Mouse (Mus musculus) midbrain, embryonic 14.5 days (tissue): ENCODE measurements around the gene Slc2a4. TPM values are rescaled to one million over a fixed set of nuclear protein-coding genes. Genes with fewer than 3 reads are reported as not detected.

Experiments
- ATAC-seq: fragments of 200-750 bp; cut with Nextera tagmentation; 2 replicates; pipeline ENCODE4 v1.8.0; 2017; ENCODE audit warnings: moderate number of reproducible peaks, moderate library complexity; ENCODE audit not compliant: low FRiP score, low TSS enrichment
- DNase-seq: peaks from one replicate; pipeline ENCODE4 v3.0.0-alpha.2; 2015
- H3K27ac ChIP-seq: fragments of 300-500 bp; sonication (generic); replicated peaks from 2 replicates; pipeline ENCODE4 v1.5.1; 2014; ENCODE audit warnings: mild to moderate bottlenecking, low read depth, low read length, moderate library complexity
- H3K27me3 ChIP-seq: fragments of 300-500 bp; sonication (generic); 2 replicates; pipeline ENCODE4 v1.6.1; 2014; ENCODE audit warnings: low read length, control low read depth, mixed read lengths; ENCODE audit not compliant: control insufficient read depth, insufficient read depth
- H3K36me3 ChIP-seq: fragments of 300-500 bp; sonication (generic); 2 replicates; pipeline ENCODE4 v1.6.1; 2014; ENCODE audit warnings: low read length, control low read depth; ENCODE audit not compliant: control insufficient read depth, insufficient read depth
- H3K4me1 ChIP-seq: fragments of 300-500 bp; sonication (generic); 2 replicates; pipeline ENCODE4 v1.6.1; 2014; ENCODE audit warnings: mild to moderate bottlenecking, antibody characterized with exemption, low read length, control low read depth; ENCODE audit not compliant: control insufficient read depth, insufficient read depth
- H3K4me2 ChIP-seq: fragments of 300-500 bp; sonication (generic); 2 replicates; pipeline ENCODE4 v1.6.1; 2014; ENCODE audit warnings: mild to moderate bottlenecking, low read length, moderate library complexity
- H3K4me3 ChIP-seq: fragments of 300-500 bp; sonication (generic); replicated peaks from 2 replicates; pipeline ENCODE4 v1.5.1; 2014; ENCODE audit warnings: low read depth, low read length
- H3K9ac ChIP-seq: fragments of 300-500 bp; sonication (generic); replicated peaks from 2 replicates; pipeline ENCODE4 v1.6.1; 2014; ENCODE audit warnings: mild to moderate bottlenecking, low read length, moderate library complexity
- H3K9me3 ChIP-seq: fragments of 300-500 bp; sonication (generic); 2 replicates; pipeline ENCODE4 v1.6.1; 2016; ENCODE audit warnings: low read length, control low read depth, mixed read lengths; ENCODE audit not compliant: control insufficient read depth
- WGBS: fragments of 180-500 bp; shearing (Covaris S2); extraction: QIAGEN DNeasy Blood & Tissue Kit; methylation state at CpG from one replicate; pipeline ENCODE4 v1.1.7; 2014; 5-methylcytosine and 5-hydroxymethylcytosine counted together
- polyA plus RNA-seq: library from polyadenylated mRNA; unstranded; fragments of >200 nt; fragmentation: Nextera tagmentation; extraction: Ambion mirVana; gene quantifications from 2 replicates; pipeline ENCODE4 v1.2.1, GENCODE M21; 2014

Gene Slc2a4
- polyA plus RNA-seq, 1 experiment from 2014 or later, result 4.5 TPM

DNA sequence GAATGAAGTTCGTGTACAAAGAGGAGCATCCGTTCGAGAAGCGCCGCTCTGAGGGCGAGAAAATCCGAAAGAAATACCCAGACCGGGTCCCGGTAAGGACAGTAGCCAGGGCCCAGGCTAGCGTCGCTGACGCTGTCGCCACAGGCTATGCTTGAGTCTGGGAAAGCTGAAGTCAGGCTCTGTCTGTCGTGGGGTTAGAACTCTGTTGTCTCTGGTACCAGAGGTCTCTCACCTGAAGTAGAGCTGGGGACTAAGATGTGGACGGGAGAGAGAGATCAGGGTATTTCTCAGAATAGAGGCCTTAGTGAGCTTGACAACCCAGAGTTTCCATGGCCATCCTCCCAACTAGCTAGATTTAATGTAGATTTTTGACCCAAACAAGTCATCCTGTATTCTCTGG lies 43.7 kb upstream of the Slc2a4 start:
- Histone ChIP-seq H3K4me3 (peak overlapping the region; percentile 79), H3K27me3 (no peaks in the 10 kb centered on the region), H3K4me1 (peaks cover 10% of the 10 kb centered on the region), H3K4me2 (peak overlapping the region; percentile 87), H3K9me3 (no peaks in the 10 kb centered on the region), H3K36me3 (peaks cover 54% of the 10 kb centered on the region), H3K9ac (peak overlapping the region; percentile 82), H3K27ac (peak overlapping the region; percentile 89)
- ATAC-seq, result no peak
- DNase-seq, result no peak
- 0% methylated on average over 15 of the region's 15 CpGs for WGBS

DNA sequence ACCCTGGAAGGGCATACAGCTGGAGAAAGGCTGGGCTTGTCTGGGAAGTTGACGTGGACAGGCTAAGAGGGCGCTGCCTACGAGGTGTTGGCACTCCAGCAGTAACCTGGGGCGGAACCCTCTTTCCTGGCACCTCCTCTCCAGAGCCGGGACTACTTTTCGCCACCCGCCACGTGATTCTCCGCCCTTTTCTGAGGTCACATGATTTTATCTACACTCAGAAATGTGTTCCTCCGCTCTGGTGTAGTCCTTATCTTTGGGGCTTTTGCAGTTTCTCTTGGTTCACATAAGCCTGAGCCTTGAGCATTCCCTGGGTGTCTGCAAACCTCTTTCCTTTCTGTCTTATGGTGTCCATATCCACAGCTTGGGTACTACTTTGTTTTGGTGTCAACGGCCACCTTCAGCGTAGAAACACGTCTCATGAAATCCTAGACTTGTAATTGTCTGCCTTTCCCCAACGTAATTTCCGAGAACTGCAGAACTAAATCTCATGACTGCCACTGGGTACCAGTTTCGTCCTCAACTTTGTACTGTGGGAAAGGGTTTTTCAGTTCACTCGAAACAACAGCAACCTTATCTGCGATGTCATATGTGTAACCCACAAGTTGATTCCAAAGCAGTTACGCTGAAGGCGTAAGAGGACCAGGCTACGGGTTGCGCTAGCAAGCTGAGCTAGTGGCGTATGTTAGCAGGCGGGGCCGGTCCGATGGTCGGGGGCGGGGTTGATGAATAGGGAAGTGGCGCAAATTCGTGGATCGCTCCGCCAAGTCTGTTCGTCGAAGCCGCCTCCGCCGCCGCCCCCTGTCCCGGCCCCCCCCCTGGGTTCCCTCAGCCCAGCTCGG lies 43.1 kb upstream of the Slc2a4 start, which contains the start of gene Gabarap:
Gene Gabarap (plus strand): TSS at position 294 of the 842 bp plus-strand sequence.
- Histone ChIP-seq H3K4me3 (peak within 1 kb of the TSS; percentile 79), H3K27ac (peak within 1 kb of the TSS; percentile 89), H3K4me2 (peak within 1 kb of the TSS; percentile 87), H3K36me3 (peaks cover 61% of the 10 kb centered on the region), H3K9ac (peak within 1 kb of the TSS; percentile 82), H3K27me3 (no peaks in the 10 kb centered on the region), H3K4me1 (peaks cover 10% of the 10 kb centered on the region), H3K9me3 (no peaks in the 10 kb centered on the region)
- ATAC-seq (peak; percentile 74), DNase-seq (peak; percentile 98)
- WGBS, result under 1% methylated on average over 40 of the region's 40 CpGs

DNA sequence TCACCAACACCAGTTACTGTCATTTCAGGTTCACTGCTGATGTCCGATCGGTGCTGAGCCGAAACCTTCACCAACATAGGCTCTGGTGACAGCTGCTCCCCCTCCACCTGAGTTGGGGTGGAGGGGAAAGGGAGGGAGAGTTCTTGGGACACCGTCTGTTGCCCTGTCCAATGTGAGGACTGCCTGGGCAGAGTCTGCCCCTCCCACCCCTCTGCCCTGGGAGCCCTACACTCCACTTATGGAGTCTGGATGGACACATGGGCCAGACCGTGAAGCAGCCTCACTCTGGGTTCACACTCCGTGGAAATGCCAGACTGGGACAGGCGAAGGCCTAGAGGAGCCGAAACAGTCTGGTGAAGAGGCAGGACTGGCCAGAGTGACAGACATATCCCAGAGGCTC lies 42.0 kb upstream of the Slc2a4 start:
- Histone ChIP-seq H3K4me3 (no peak overlapping the region), H3K4me1 (peaks cover 10% of the 10 kb centered on the region), H3K27me3 (no peaks in the 10 kb centered on the region), H3K36me3 (peaks cover 71% of the 10 kb centered on the region), H3K9ac (no peak overlapping the region), H3K27ac (no peak overlapping the region; the same call in 1 of the 2 replicates), H3K9me3 (no peaks in the 10 kb centered on the region), H3K4me2 (no peak overlapping the region)
- 92% methylated on average over 8 of the region's 8 CpGs for WGBS
- ATAC-seq (no peak), DNase-seq (no peak)

DNA sequence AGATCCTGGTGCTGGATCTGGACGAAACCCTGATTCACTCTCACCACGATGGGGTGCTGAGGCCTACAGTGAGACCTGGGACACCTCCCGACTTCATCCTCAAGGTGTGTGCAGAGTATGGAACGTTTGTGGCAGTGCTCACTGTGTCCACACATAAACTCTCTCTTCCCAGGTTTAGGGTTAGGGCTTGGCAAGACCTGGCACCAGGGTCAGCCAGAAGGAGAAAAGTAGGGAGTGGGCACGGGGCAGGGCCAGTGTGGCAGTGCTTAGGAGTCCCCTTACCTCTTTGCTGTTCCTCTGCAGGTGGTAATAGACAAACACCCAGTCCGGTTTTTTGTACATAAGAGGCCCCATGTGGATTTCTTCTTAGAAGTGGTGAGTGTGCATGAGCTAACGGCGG lies 36.4 kb upstream of the Slc2a4 start:
- Histone ChIP-seq H3K9ac (no peak overlapping the region), H3K36me3 (peaks cover 59% of the 10 kb centered on the region), H3K9me3 (no peaks in the 10 kb centered on the region), H3K27me3 (no peaks in the 10 kb centered on the region), H3K4me1 (peaks cover 25% of the 10 kb centered on the region), H3K4me2 (no peak overlapping the region), H3K4me3 (no peak overlapping the region), H3K27ac (no peak overlapping the region)
- no peak for DNase-seq
- 92% methylated on average over 8 of the region's 8 CpGs for WGBS
- ATAC-seq, result no peak

DNA sequence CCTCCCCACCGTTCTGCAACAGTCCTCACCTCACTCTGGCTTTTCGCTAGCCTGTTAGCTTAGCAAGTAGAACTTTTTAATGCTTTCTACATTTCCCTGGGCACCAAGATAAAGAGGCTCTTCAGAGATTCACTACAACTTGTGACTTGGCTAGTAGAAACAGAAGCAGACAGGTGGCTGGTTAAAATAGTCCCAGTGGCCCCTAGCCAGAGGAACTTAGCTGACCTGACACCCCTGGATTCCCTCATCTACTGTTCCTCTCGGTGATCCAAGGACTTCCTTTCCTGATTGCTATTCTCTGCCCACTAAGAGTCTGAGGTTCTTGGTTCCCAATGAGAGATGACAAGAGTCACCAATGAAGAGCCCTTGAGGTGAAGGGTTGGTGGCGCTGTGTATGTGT lies 35.4 kb upstream of the Slc2a4 start:
- 90% methylated on average over 4 of the region's 4 CpGs for WGBS
- Histone ChIP-seq H3K36me3 (peaks cover 49% of the 10 kb centered on the region), H3K9me3 (no peaks in the 10 kb centered on the region), H3K9ac (no peak overlapping the region), H3K4me1 (peaks cover 33% of the 10 kb centered on the region), H3K4me2 (peak overlapping the region; percentile 80), H3K27me3 (no peaks in the 10 kb centered on the region), H3K4me3 (no peak overlapping the region), H3K27ac (no peak overlapping the region)
- ATAC-seq (no peak), DNase-seq (no peak)

DNA sequence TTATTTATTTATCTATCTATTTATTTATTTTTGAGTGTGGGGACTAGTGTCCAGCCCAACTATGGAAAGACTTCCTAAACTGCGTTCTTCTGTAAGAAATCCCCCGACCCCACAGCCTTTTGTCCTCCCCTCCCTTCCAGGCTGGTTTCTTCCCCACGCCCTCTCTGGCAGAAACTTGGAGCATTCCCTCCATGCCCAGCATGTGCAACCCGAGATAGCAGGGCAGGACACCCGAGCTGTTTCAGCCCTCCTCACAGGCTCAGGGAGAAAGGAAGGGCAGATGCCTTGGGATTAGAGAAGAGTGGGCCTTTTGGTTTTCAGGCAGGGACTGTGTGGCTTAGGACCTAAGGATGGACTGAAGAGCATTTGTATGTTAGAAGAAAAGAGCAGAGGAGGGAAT lies 34.9 kb upstream of the Slc2a4 start:
- DNase-seq, result no peak
- Histone ChIP-seq H3K27me3 (no peaks in the 10 kb centered on the region), H3K9ac (peak overlapping the region; percentile 98; the same call in 1 of the 2 replicates), H3K4me1 (peaks cover 33% of the 10 kb centered on the region), H3K4me2 (peak overlapping the region; percentile 80), H3K27ac (no peak overlapping the region), H3K4me3 (peak overlapping the region; percentile 100; the same call in 1 of the 2 replicates), H3K36me3 (peaks cover 44% of the 10 kb centered on the region), H3K9me3 (no peaks in the 10 kb centered on the region)
- no peak for ATAC-seq
- WGBS, result 31% methylated on average over 5 of the region's 5 CpGs

DNA sequence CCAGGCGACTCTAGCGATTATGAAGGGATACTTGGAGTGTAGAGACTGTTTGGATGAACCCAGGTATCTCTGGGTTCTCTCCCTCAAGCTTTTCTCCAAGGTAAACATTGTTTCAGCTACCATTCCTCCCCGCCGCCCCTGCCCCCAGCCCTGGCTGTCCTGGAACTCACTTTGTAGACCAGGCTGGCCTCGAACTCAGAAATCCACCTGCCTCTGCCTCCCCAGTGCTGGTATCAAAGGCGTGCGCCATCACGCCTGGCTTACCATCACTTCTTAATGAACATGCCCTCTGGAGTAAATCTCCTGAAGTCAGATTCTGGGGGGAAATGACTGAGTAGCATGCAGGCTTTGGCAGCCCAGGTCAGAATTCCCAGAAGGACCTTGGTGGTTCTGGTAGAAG lies 34.2 kb upstream of the Slc2a4 start, which contains the start of gene Elp5:
Gene Elp5 (minus strand): TSS at position 293 of the 400 bp plus-strand sequence.
- Histone ChIP-seq H3K4me1 (peaks cover 33% of the 10 kb centered on the region), H3K9ac (peak within 1 kb of the TSS; percentile 98), H3K4me2 (peak within 1 kb of the TSS; percentile 80), H3K27me3 (no peaks in the 10 kb centered on the region), H3K27ac (peak within 1 kb of the TSS; percentile 99), H3K4me3 (peak within 1 kb of the TSS; percentile 100), H3K9me3 (no peaks in the 10 kb centered on the region), H3K36me3 (peaks cover 42% of the 10 kb centered on the region)
- ATAC-seq (no peak), DNase-seq (no peak)
- WGBS, result 59% methylated on average over 8 of the region's 8 CpGs

DNA sequence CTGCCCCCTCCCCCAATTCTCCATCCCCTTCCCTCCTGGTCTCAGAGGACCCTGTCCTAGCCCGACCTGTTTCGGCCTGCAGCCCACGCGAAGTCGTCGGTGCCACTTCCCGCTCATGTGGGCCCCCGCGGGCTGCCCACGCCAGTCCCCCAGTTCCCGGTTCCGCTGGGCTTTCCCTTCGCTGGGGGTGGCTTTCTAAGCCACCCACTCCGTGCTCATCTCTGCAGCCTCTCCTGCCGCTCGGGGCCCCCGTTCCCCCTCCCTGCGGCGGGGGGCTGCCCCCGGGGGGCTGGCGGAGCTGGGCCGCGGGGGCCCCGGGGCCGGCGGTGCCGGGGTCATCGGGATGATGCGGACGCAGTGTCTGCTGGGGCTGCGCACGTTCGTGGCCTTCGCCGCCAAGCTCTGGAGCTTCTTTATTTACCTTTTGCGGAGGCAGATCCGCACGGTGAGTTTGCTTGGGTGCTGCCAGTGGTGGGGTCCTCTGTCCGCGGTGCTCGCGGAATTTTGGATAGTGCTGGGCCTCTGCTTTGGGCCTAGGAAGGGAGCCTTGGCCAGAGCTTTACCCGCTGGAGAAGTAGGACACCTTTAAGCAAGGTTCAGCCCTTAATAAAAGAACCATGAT lies 33.3 kb upstream of the Slc2a4 start, which contains the start of gene Ctdnep1:
Gene Ctdnep1 (plus strand): TSS at position 16 of the 622 bp plus-strand sequence.
- Histone ChIP-seq H3K4me1 (peaks cover 33% of the 10 kb centered on the region), H3K9ac (peak within 1 kb of the TSS; percentile 98), H3K36me3 (peaks cover 41% of the 10 kb centered on the region), H3K4me3 (peak within 1 kb of the TSS; percentile 100), H3K27ac (peak within 1 kb of the TSS; percentile 99), H3K9me3 (no peaks in the 10 kb centered on the region), H3K4me2 (peak within 1 kb of the TSS; percentile 80), H3K27me3 (no peaks in the 10 kb centered on the region)
- under 1% methylated on average over 43 of the region's 43 CpGs for WGBS
- ATAC-seq (peak; percentile 2; the same call in 1 of the 2 replicates), DNase-seq (peak; percentile 39)
